Mouse (Mus musculus) monocyte, adult 2 months (primary cell): ENCODE data around the gene Mrpl19.

ENCODE experiments used
- DNase-seq, 2 experiments: peaks; one replicate each; pipeline ENCODE4 v3.0.0; 2022; ENCODE audit warnings: low spot score in 2 of 2, low read depth in 1 of 2

Mrpl19 gene

GRCm38 (mm10) chr6:81933281-81933680 is 32.5 kb downstream of the Mrpl19 start:
- DNase-seq: no peak

GRCm38 (mm10) chr6:81929402-81929801 is 36.4 kb downstream of the Mrpl19 start:
- no peak for DNase-seq

DNA sequence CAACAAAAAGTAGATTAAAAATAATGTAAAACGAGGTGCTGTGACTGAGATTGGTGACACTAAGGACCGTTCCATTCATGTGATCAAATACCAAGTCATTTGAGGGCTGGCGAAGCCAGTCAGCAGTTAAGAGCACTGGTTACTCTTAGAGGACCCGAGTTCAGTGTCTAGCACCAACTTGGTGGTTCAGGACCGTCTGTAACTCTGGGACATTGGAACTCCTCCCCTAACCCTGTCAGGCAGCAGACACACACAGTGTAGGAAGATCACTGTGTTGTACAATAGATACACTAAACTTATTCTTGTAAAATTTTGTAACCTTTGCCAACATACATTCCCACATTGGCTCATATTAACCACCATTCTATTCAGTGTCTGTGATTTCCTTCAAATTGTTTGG is 41.5 kb downstream of the Mrpl19 start:
- DNase-seq: no peak

DNA sequence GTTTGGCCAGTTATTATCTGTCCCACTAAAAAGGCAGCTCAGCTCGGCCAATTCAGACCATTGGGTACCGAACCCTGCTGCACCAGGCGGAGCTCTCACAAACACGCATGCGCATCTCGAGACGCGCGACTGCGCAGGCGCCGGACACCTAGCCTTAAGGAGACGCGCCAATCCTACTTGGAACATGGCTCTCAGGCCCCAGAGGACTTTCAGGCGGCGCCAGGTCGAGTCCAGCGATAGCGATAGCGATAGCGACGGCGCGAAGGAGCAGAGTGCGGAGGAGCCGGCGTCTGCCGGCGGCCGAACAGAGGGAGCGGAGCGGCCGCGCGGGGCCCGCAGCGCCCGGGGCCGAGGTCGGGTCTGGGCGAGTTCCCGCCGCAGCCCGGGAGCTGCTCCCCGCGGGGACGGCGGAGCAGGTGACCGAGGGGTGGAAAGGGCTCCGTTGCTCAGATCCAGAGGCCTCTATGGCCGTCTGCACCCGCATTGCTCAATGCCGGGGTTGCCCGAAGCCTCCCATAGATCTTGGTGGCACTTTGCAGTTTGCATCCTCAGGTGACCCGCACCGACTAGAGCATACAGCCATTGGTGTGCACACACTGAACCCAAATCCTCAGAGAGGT is 42.1 kb downstream of the Mrpl19 start, which contains the start of gene Gcfc2:
Gene Gcfc2, plus strand, starts transcription at position 147 of the 620 bp plus-strand sequence.
- DNase-seq: peak; percentile 48 to 78

DNA sequence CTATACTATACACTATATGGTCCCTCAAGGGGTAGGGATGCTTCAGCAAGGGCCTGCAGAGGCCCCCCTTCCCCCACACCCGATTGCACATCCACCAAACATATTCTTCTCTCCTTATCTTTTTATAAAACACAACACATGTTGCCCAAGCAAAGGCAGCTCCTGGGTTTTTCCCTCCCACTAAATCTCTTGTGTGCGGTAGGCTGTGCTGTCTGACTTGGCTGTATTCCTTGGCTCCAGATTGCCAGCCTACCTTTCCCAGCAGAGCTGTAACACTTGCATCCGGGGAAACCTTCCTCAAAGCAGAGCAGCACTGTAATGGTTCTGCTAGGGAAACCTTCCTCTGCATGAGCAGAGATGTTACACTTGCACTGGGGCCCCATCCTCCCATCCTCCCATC is 53.6 kb downstream of the Mrpl19 start:
- no peak for DNase-seq

DNA sequence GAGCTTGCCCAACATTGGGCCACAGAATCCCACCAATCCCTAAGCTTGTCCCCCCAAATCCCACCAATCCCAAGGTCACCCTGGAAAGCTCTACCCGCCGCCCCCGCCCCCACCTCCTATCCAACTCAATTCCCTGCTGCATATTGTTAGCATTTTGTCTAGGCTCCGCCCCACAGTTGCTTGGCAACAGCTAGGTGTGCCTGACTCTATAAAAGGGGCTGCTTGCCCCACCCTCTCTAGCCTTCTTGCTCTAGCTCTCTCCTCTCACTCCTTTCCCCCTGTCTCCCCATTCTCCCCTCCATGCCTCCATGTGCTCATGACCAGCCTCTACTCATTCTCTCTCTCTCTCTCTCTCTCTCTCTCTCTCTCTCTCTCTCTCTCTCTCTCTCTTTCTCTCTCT is 54.0 kb downstream of the Mrpl19 start:
- DNase-seq: no peak

GRCm38 (mm10) chr6:81911244-81911643 is 54.5 kb downstream of the Mrpl19 start:
- DNase-seq: no peak

- no peak for DNase-seq
Observed at GRCm38 (mm10) chr6:81910302-81910855, 55.4 kb downstream of the Mrpl19 start.
